Mouse (Mus musculus): ENCODE results near the gene Tmem259.
A peak's percentile ranks its signal among the peaks of the same experiment; 100 is the strongest.

The Tmem259 gene

GRCm38 (mm10) chr10:80015583-80015982, 31.5 kb upstream of the Tmem259 start:
- DNase-seq, result no peak

- no peak for DNase-seq
Measured at GRCm38 (mm10) chr10:80014484-80015290, 30.6 kb upstream of the Tmem259 start.

GRCm38 (mm10) chr10:80013609-80014008, 29.5 kb upstream of the Tmem259 start:
- DNase-seq, result no peak

GRCm38 (mm10) chr10:80011740-80012139, 27.6 kb upstream of the Tmem259 start:
- DNase-seq, result no peak

- DNase-seq, result no peak
Measured at GRCm38 (mm10) chr10:80004233-80004705, 20.1 kb upstream of the Tmem259 start.

- no peak for DNase-seq
Measured at GRCm38 (mm10) chr10:80003374-80004232, 19.5 kb upstream of the Tmem259 start.

- DNase-seq, result no peak
Measured at GRCm38 (mm10) chr10:80002829-80003228, 18.7 kb upstream of the Tmem259 start.

GRCm38 (mm10) chr10:80001945-80002344, 17.8 kb upstream of the Tmem259 start:
- DNase-seq, result no peak

- DNase-seq, result no peak
Measured at GRCm38 (mm10) chr10:79997819-79998218, 13.7 kb upstream of the Tmem259 start.

- DNase-seq, result peak; percentile 71 to 85
Measured at GRCm38 (mm10) chr10:79997034-79997760, 13.1 kb upstream of the Tmem259 start.

GRCm38 (mm10) chr10:79996272-79997033, 12.3 kb upstream of the Tmem259 start, which contains the start of gene Abca7:
Gene Abca7 (plus strand): TSS chr10:79996494.
- peak; percentile 97 to 99 for DNase-seq

- DNase-seq, result no peak
Measured at GRCm38 (mm10) chr10:79995636-79996035, 11.5 kb upstream of the Tmem259 start.

- DNase-seq, result peak; percentile 65 to 68
Measured at GRCm38 (mm10) chr10:79994397-79995115, 10.4 kb upstream of the Tmem259 start.

- DNase-seq, result no peak
Measured at GRCm38 (mm10) chr10:79991548-79991947, 7.4 kb upstream of the Tmem259 start.

GRCm38 (mm10) chr10:79991099-79991498, 7.0 kb upstream of the Tmem259 start:
- DNase-seq, result no peak

GRCm38 (mm10) chr10:79989870-79990269, 5.7 kb upstream of the Tmem259 start:
- peak; percentile 41 to 61 for DNase-seq

- DNase-seq, result no peak
Measured at GRCm38 (mm10) chr10:79989272-79989786, 5.2 kb upstream of the Tmem259 start.

GRCm38 (mm10) chr10:79988506-79989271, 4.6 kb upstream of the Tmem259 start, which contains the start of gene Cnn2:
Gene Cnn2 (plus strand): TSS chr10:79988584.
- DNase-seq, result peak; percentile 68 to 85

GRCm38 (mm10) chr10:79987771-79988505, 3.8 kb upstream of the Tmem259 start:
- no peak for DNase-seq
